Mouse (Mus musculus) intestine, embryonic 15.5 days (tissue): ENCODE results near the gene Sike1. TPM values are rescaled to one million over a fixed set of nuclear protein-coding genes. Genes with fewer than 3 reads are reported as not detected.
A peak's percentile ranks its signal among the peaks of the same experiment; 100 is the strongest.

Experiments
- ATAC-seq: fragments of 200-750 bp; cut with Nextera tagmentation; 2 replicates; pipeline ENCODE4 v1.8.0; 2017; ENCODE audit warnings: moderate TSS enrichment, moderate library complexity
- H3K27ac ChIP-seq: fragments of 300-500 bp; sonication (generic); 2 replicates; pipeline ENCODE4 v1.5.1; 2015; ENCODE audit warnings: mild to moderate bottlenecking, inconsistent platforms
- H3K27me3 ChIP-seq: fragments of 300-500 bp; sonication (generic); replicated peaks from 2 replicates; pipeline ENCODE4 v1.6.1; 2015; ENCODE audit warnings: inconsistent platforms
- H3K36me3 ChIP-seq: fragments of 300-500 bp; sonication (generic); 2 replicates; pipeline ENCODE4 v1.6.1; 2015; ENCODE audit warnings: inconsistent platforms
- H3K4me1 ChIP-seq: fragments of 300-500 bp; sonication (generic); replicated peaks from 2 replicates; pipeline ENCODE4 v1.6.1; 2015; ENCODE audit warnings: inconsistent platforms
- H3K4me2 ChIP-seq: fragments of 300-500 bp; sonication (generic); replicated peaks from 2 replicates; pipeline ENCODE4 v1.6.1; 2015; ENCODE audit warnings: mild to moderate bottlenecking, inconsistent platforms
- H3K4me3 ChIP-seq: fragments of 300-500 bp; sonication (generic); replicated peaks from 2 replicates; pipeline ENCODE4 v1.5.1; 2015; ENCODE audit warnings: inconsistent platforms
- H3K9ac ChIP-seq: fragments of 300-500 bp; sonication (generic); 2 replicates; pipeline ENCODE4 v1.6.1; 2015; ENCODE audit warnings: inconsistent platforms
- H3K9me3 ChIP-seq: fragments of 300-500 bp; sonication (generic); 2 replicates; pipeline ENCODE4 v1.6.1; 2016; ENCODE audit warnings: inconsistent platforms
- WGBS: fragments of 180-500 bp; shearing (Covaris S2); methylation state at CpG from one replicate; pipeline ENCODE4 v1.1.7; 2015; 5-methylcytosine and 5-hydroxymethylcytosine counted together
- polyA plus RNA-seq: library from polyadenylated mRNA; unstranded; fragments of >200 nt; fragmentation: Nextera tagmentation; extraction: Ambion mirVana; gene quantifications from 2 replicates; pipeline ENCODE4 v1.2.1, GENCODE M21; 2015

The Sike1 gene
- polyA plus RNA-seq, 1 experiment from 2014 or later = 51.9 TPM

GRCm38 (mm10) chr3:103040861-103041379 is 45.4 kb downstream of the Sike1 start:
- Histone ChIP-seq H3K4me1 (no peaks in the 10 kb centered on the region), H3K9ac (no peak overlapping the region), H3K9me3 (no peaks in the 10 kb centered on the region), H3K27ac (no peak overlapping the region), H3K27me3 (no peaks in the 10 kb centered on the region), H3K36me3 (0 out of 2 replicates have a peak, but pooled peaks cover 9% of the 10 kb centered on the region), H3K4me2 (no peak overlapping the region), H3K4me3 (no peak overlapping the region)
- no peak for ATAC-seq
- 79% methylated on average over 1 of the region's 1 CpGs for WGBS

- Histone ChIP-seq H3K9ac (no peak overlapping the region), H3K4me1 (no peaks in the 10 kb centered on the region), H3K27me3 (no peaks in the 10 kb centered on the region), H3K4me3 (no peak overlapping the region), H3K36me3 (peaks cover 20% of the 10 kb centered on the region), H3K4me2 (no peak overlapping the region), H3K9me3 (no peaks in the 10 kb centered on the region), H3K27ac (no peak overlapping the region)
- 81% methylated on average over 5 of the region's 5 CpGs for WGBS
- ATAC-seq = no peak
Observed at GRCm38 (mm10) chr3:103056016-103056595, 60.6 kb downstream of the Sike1 start.

- H3K4me1 ChIP-seq = no peaks in the 10 kb centered on the region
- peak overlapping the region; percentile 59 for H3K4me2 ChIP-seq
- H3K27ac ChIP-seq = 0 out of 2 replicates have a peak overlapping the region, but pooled peaks have one; percentile 51
- ATAC-seq = peak; percentile 73
- peak overlapping the region; percentile 81 for H3K4me3 ChIP-seq
- peaks cover 24% of the 10 kb centered on the region for H3K36me3 ChIP-seq
- H3K27me3 ChIP-seq = no peaks in the 10 kb centered on the region
- 5% methylated on average over 10 of the region's 10 CpGs for WGBS
- no peak overlapping the region for H3K9ac ChIP-seq
- no peaks in the 10 kb centered on the region for H3K9me3 ChIP-seq
Observed at GRCm38 (mm10) chr3:103057752-103058151, 62.2 kb downstream of the Sike1 start.

Other genes starting within 250 kb of the Sike1 start
- 0.11 and 0.27 TPM in 2 replicates for gene Tshb, start 213.0 kb upstream of the Sike1 start, polyA plus RNA-seq
- gene Sycp1, start 59.6 kb upstream of the Sike1 start, polyA plus RNA-seq = not detected in 2 replicates
- 0.06 and 0.15 TPM in 2 replicates for gene Nr1h5, start 31.6 kb upstream of the Sike1 start, polyA plus RNA-seq
- 268 and 301 TPM in 2 replicates for gene Csde1, start 24.7 kb downstream of the Sike1 start, polyA plus RNA-seq
- gene Nras, start 62.6 kb downstream of the Sike1 start, polyA plus RNA-seq = 83.8 and 85.4 TPM in 2 replicates
- gene Ampd1, start 78.3 kb downstream of the Sike1 start, polyA plus RNA-seq = 0.15 and 0.34 TPM in 2 replicates
- 3.0 and 3.1 TPM in 2 replicates for gene Dennd2c, start 106.9 kb downstream of the Sike1 start, polyA plus RNA-seq
- gene Bcas2, start 175.9 kb downstream of the Sike1 start, polyA plus RNA-seq = 179 and 189 TPM in 2 replicates